Mouse (Mus musculus) limb, embryonic 14.5 days (tissue): ENCODE data around the gene Zswim1. TPM values are rescaled to one million over a fixed set of nuclear protein-coding genes. Genes with fewer than 3 reads are reported as not detected.
A peak's percentile ranks its signal among the peaks of the same experiment; 100 is the strongest.
"Not testable (repeated sequence)": the region's sequence is repeated elsewhere in the genome, so short reads cannot be mapped to it uniquely, and the experiment has no call there.

Source experiments
- ATAC-seq: fragments of 200-750 bp; cut with Nextera tagmentation; 2 replicates; pipeline ENCODE4 v1.8.0; 2017; ENCODE audit warnings: low read depth, moderate number of reproducible peaks, moderate TSS enrichment; ENCODE audit not compliant: low FRiP score
- DNase-seq: peaks from one replicate; pipeline ENCODE4 v3.0.0-alpha.2; 2015; ENCODE audit warnings: low spot score
- H3K27ac ChIP-seq: fragments of 300-500 bp; sonication (generic); replicated peaks from 2 replicates; pipeline ENCODE4 v1.5.1; 2014; ENCODE audit warnings: low read depth, mild to moderate bottlenecking, low read length, moderate library complexity, mixed read lengths
- H3K27me3 ChIP-seq: fragments of 300-500 bp; sonication (generic); 2 replicates; pipeline ENCODE4 v1.6.1; 2014; ENCODE audit warnings: low read length, mixed read lengths; ENCODE audit not compliant: control insufficient read depth, insufficient read depth
- H3K36me3 ChIP-seq: fragments of 300-500 bp; sonication (generic); 2 replicates; pipeline ENCODE4 v1.6.1; 2014; ENCODE audit warnings: mild to moderate bottlenecking, low read length, moderate library complexity, mixed read lengths; ENCODE audit not compliant: control insufficient read depth, insufficient read depth
- H3K4me1 ChIP-seq: fragments of 300-500 bp; sonication (generic); 2 replicates; pipeline ENCODE4 v1.6.1; 2014; ENCODE audit warnings: antibody characterized with exemption, low read length, mixed read lengths; ENCODE audit not compliant: control insufficient read depth, insufficient read depth
- H3K4me2 ChIP-seq: fragments of 300-500 bp; sonication (generic); replicated peaks from 2 replicates; pipeline ENCODE4 v1.6.1; 2014; ENCODE audit warnings: low read depth, mild to moderate bottlenecking, low read length, moderate library complexity; ENCODE audit not compliant: severe bottlenecking
- H3K4me3 ChIP-seq: fragments of 300-500 bp; sonication (generic); replicated peaks from 2 replicates; pipeline ENCODE4 v1.5.1; 2014; ENCODE audit warnings: low read length
- H3K9ac ChIP-seq: fragments of 300-500 bp; sonication (generic); 2 replicates; pipeline ENCODE4 v1.6.1; 2014; ENCODE audit warnings: mild to moderate bottlenecking, low read depth, low read length, moderate library complexity; ENCODE audit not compliant: severe bottlenecking
- H3K9me3 ChIP-seq: fragments of 300-500 bp; sonication (generic); 2 replicates; pipeline ENCODE4 v1.6.1; 2016; ENCODE audit warnings: low read length; ENCODE audit not compliant: control insufficient read depth
- POLR2A ChIP-seq: fragments of 200-500 bp; IDR thresholded peaks from 2 replicates; pipeline ENCODE4 v1.8.0; 2012; ENCODE audit warnings: inconsistent platforms, mild to moderate bottlenecking, moderate library complexity, borderline replicate concordance; ENCODE audit not compliant: insufficient read depth, insufficient read length; ENCODE audit errors: extremely low read depth
- WGBS: fragments of 180-500 bp; shearing (Covaris S2); extraction: QIAGEN DNeasy Blood & Tissue Kit; methylation state at CpG from one replicate; pipeline ENCODE4 v1.1.7; 2014; 5-methylcytosine and 5-hydroxymethylcytosine counted together
- polyA plus RNA-seq, 2 experiments: library from polyadenylated mRNA; depleted of rRNA in 1 of 2; stranded (reverse) in 1 of 2; unstranded in 1 of 2; fragments of >200 nt; fragmentation: Nextera tagmentation in 1 of 2; extraction: Ambion mirVana in 1 of 2; gene quantifications; 2 replicates each; pipeline versions ENCODE4 v1.2.1 to v1.2.3; 2012 to 2014

Gene Zswim1
- polyA plus RNA-seq, 2 experiments = 9.1 to 19.5 TPM

GRCm38 (mm10) chr2:164859640-164860432 is 37.4 kb downstream of the Zswim1 start:
- no peak for ATAC-seq
- H3K4me2 ChIP-seq = no peak overlapping the region
- no peak for DNase-seq
- H3K27me3 ChIP-seq = peaks cover 39% of the 10 kb centered on the region
- no peak overlapping the region for H3K27ac ChIP-seq
- H3K9ac ChIP-seq = no peak overlapping the region
- no peaks in the 10 kb centered on the region for H3K36me3 ChIP-seq
- H3K4me3 ChIP-seq = no peak overlapping the region
- no peaks in the 10 kb centered on the region for H3K9me3 ChIP-seq
- no peak for TF ChIP-seq POLR2A
- WGBS = 49% methylated on average over 9 of the region's 9 CpGs
- peaks cover 13% of the 10 kb centered on the region; the same call in 1 of the 2 replicates for H3K4me1 ChIP-seq

GRCm38 (mm10) chr2:164861094-164861493 is 38.6 kb downstream of the Zswim1 start:
- DNase-seq (no peak), ATAC-seq (no peak)
- TF ChIP-seq POLR2A = no peak
- WGBS = 71% methylated on average over 4 of the region's 4 CpGs
- no peaks in the 10 kb centered on the region for H3K36me3 ChIP-seq
- H3K4me1 ChIP-seq = peaks cover 12% of the 10 kb centered on the region; the same call in 1 of the 2 replicates
- no peak overlapping the region for H3K9ac ChIP-seq
- no peaks in the 10 kb centered on the region for H3K9me3 ChIP-seq
- no peak overlapping the region for H3K27ac ChIP-seq
- no peak overlapping the region for H3K4me3 ChIP-seq
- no peak overlapping the region for H3K4me2 ChIP-seq
- peaks cover 27% of the 10 kb centered on the region for H3K27me3 ChIP-seq

- peaks cover 14% of the 10 kb centered on the region for H3K27me3 ChIP-seq
- no peak for TF ChIP-seq POLR2A
- H3K9ac ChIP-seq = no peak overlapping the region
- ATAC-seq (peak; percentile 83; the same call in 1 of the 2 replicates), DNase-seq (peak; percentile 71)
- H3K4me2 ChIP-seq = no peak overlapping the region
- 0 out of 2 replicates have a peak, but pooled peaks cover 5% of the 10 kb centered on the region for H3K4me1 ChIP-seq
- no peak overlapping the region for H3K27ac ChIP-seq
- H3K36me3 ChIP-seq = no peaks in the 10 kb centered on the region
- WGBS = 33% methylated on average over 8 of the region's 9 CpGs
- no peak overlapping the region for H3K4me3 ChIP-seq
- no peaks in the 10 kb centered on the region for H3K9me3 ChIP-seq
Measured at GRCm38 (mm10) chr2:164862179-164862861, 39.8 kb downstream of the Zswim1 start.

GRCm38 (mm10) chr2:164863411-164863810 is 40.9 kb downstream of the Zswim1 start:
- H3K4me3 ChIP-seq, H3K27me3 ChIP-seq, H3K4me2 ChIP-seq, H3K9me3 ChIP-seq, H3K36me3 ChIP-seq, DNase-seq, H3K27ac ChIP-seq, H3K9ac ChIP-seq, ATAC-seq, H3K4me1 ChIP-seq: not testable (repeated sequence)
- 88% methylated on average over 8 of the region's 9 CpGs for WGBS

- peaks cover 3% of the 10 kb centered on the region; the same call in 1 of the 2 replicates for H3K9me3 ChIP-seq
- H3K4me3 ChIP-seq = no peak overlapping the region
- no peak overlapping the region for H3K9ac ChIP-seq
- H3K27me3 ChIP-seq = no peaks in the 10 kb centered on the region
- no peak for TF ChIP-seq POLR2A
- ATAC-seq (no peak), DNase-seq (no peak)
- no peak overlapping the region for H3K4me2 ChIP-seq
- H3K4me1 ChIP-seq = 0 out of 2 replicates have a peak, but pooled peaks cover 2% of the 10 kb centered on the region
- no peak overlapping the region for H3K27ac ChIP-seq
- WGBS = 75% methylated on average over 4 of the region's 4 CpGs
- H3K36me3 ChIP-seq = no peaks in the 10 kb centered on the region
Measured at GRCm38 (mm10) chr2:164864593-164864992, 42.1 kb downstream of the Zswim1 start.
